Mouse (Mus musculus) brain, embryonic 14.5 days (tissue): ENCODE data around the gene Ets1.

Experiments
- CTCF ChIP-seq: fragments of 200-500 bp; IDR thresholded peaks from 2 replicates; pipeline ENCODE4 v1.5.1; 2012; ENCODE audit warnings: inconsistent platforms, mild to moderate bottlenecking, moderate library complexity, borderline replicate concordance; ENCODE audit not compliant: insufficient read depth, insufficient read length; ENCODE audit errors: extremely low read depth
- POLR2A ChIP-seq: fragments of 200-500 bp; IDR thresholded peaks from 2 replicates; pipeline ENCODE4 v1.6.1; 2012; ENCODE audit warnings: mild to moderate bottlenecking, inconsistent platforms, borderline replicate concordance; ENCODE audit not compliant: poor library complexity, insufficient read depth, insufficient read length, severe bottlenecking; ENCODE audit errors: extremely low read depth

- TF ChIP-seq CTCF, result no peak
- TF ChIP-seq POLR2A, result no peak
These were observed 92.3 kb downstream of the Ets1 start for GRCm38 (mm10) chr9:32728306-32728705.
